Mouse (Mus musculus): ENCODE measurements around the gene Mmp15.

Mmp15 gene

GRCm38 (mm10) chr8:95344668-95345067 is 7.4 kb upstream of the Mmp15 start:
- no peak for DNase-seq

GRCm38 (mm10) chr8:95346643-95347545 is 5.2 kb upstream of the Mmp15 start:
- peak; percentile 87 for DNase-seq

GRCm38 (mm10) chr8:95348356-95348755 is 3.7 kb upstream of the Mmp15 start:
- DNase-seq: no peak

GRCm38 (mm10) chr8:95348811-95349630 is 3.0 kb upstream of the Mmp15 start:
- DNase-seq: peak; percentile 78

- DNase-seq: no peak
Measured at GRCm38 (mm10) chr8:95351461-95351860, 607 bp upstream of the Mmp15 start.

DNA sequence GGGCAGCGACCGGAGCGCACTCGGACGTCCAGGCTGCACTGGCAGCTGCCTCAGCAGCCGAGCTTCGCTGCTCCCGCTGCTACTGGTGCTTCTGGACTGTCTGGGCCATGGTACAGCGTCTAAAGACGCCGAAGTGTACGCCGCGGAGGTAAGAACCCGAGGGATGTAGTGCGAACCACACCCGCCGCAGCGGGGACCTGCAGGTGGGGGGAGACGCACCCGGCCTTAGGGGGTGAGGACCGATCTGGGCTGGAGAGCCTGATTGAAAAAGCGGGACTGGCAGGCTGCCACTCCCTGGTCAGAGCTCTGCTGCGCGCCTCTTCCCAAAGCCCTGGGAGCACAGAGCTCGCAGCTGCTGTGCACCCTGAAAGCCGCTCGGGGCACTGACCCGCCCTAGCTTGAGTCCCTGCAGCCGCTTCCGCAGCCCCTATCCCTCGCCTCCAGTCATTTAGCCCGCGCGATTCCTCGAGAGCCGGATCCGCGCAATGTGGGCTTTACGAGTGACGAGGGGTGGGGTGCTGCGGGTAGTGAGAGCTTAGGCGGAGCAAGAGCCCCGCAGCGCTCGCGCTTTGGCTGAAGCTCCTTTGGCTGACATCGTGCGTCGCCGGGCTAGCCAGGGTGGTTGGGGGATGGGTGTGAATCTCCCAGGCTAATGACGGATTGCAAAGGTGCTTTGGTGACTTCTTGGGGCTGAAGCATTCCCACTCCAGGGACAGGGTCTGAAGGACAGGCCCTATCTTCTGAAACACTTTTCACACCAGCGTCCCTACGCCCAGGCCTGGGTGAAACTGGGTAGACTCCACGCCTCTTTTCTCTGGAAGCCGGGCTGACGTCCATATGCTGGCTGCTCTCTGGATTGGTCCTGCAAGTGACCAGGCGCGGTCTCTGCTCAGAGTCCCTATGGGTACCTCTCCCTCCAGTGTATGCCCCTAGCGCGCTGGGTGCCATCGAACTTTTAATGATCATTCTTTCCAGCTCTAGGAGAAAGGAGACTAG is 1.1 kb downstream of the Mmp15 start:
- peak; percentile 72 for DNase-seq

GRCm38 (mm10) chr8:95354606-95355005 is 2.5 kb downstream of the Mmp15 start:
- no peak for DNase-seq

DNA sequence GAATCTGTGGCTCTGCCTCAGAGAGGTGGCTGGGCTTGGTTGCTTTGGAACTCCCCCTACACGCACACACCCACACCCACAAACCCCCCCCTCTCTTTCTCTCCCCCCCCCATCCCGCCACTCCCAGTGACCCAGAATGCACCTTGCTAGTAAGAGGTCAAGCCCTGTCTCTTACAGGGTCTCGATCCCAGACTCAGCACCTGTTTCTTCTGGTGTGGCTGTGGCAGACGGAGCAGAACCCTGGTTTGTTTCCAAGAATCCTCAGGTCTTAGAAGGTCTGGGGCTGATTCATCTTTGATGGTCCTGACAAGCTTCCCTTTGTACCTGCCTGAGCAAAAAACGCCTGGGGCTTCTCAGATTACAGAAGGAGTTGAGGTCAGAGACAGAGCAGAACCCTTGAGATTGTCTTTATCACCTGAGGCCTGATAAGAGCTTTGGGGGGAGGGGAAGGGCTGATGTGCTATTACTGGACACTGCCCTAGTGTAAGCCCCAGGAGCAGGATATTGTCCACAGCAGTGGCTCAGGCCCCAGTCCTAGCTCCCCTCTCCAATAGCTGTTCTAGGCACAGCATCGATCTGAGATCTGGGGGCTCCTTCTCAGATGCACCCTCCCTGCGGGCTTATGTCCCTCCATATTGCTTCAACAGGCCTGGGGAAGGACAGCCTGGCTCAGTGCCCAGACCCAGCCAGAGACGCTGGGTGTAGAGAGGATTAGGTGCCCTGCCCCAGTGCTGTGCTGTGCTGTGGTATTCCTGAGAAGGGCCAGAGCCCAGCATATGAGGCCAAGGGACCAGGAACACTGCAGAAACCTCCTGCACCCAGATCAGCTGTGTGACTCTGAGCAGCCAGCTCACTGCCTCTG is 6.7 kb downstream of the Mmp15 start:
- DNase-seq: peak; percentile 40

DNA sequence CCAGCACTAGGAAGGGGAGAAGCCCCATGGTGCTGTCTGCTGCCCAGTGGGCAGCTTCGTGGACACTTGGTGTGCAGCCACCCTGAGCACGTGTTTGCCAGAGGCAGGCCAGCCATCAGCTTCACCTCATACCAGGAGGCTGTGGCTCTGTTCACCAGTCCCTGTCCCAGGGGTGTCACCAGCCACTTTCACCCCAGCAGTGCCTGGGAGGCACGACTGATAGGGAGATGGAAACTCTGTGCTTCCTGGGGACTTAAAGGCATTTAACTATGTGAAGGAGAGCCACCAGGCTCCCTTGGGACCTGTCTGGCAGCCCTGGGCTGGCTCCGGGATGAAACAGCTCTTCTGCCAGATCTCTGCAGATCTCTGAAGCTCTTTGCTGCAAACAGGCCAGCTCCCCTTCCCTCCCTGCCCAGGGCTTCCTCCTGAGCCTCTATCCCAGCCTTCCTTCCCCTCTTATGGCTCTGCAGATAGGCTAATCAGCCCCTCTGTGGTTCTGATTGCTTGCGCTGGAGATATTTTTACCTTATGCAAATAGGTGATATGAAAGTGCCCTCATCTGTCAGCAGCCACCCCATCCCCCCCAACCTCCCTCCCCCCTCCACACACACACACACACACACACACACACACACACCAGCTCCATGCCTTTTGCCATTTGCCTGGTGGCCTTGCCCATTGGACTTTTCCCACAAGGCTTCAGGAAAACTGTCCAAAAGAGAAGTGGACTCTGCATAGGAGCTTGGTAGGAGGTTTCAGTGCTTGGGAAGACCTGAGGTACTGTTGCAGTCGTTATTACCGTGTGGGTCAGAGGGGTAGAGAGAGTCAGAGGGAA is 8.3 kb downstream of the Mmp15 start:
- no peak for DNase-seq

DNA sequence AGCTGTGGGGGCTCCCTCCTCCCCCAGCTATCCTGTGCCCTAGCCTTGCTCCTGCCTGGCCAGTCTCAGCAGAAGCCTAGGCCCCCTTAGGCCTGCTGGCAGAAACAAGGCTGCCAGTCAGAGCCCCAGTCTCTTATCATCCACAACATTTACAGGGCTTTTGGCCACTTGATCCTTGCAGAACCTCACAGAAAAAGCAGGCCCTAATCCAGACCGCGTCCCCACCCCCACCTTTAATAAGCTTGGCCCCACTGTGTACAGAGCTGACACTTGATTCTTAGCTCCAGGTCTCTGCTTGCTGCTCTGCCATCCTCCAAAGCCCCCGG is 8.9 kb downstream of the Mmp15 start:
- no peak for DNase-seq

GRCm38 (mm10) chr8:95362272-95362671 is 10.2 kb downstream of the Mmp15 start:
- DNase-seq: no peak

DNA sequence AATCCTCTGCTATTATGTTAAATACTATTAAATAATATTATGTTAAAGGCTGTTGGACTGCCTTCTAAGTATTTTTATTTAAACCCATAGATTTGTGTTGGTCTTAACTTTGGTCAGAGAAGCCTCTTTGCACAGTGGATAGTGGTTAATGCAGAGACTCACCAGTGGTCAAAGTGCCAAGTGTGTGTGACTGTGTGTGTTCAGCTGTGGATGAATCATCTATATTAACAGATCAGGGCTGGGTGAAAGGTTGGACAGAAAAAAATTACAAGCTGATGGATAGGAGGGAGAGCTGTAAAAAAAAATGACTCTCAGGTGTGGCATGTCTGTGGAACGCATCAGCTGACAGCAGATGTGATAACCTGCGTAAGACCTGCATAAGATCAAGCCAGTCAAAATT is 11.8 kb downstream of the Mmp15 start:
- no peak for DNase-seq

DNA sequence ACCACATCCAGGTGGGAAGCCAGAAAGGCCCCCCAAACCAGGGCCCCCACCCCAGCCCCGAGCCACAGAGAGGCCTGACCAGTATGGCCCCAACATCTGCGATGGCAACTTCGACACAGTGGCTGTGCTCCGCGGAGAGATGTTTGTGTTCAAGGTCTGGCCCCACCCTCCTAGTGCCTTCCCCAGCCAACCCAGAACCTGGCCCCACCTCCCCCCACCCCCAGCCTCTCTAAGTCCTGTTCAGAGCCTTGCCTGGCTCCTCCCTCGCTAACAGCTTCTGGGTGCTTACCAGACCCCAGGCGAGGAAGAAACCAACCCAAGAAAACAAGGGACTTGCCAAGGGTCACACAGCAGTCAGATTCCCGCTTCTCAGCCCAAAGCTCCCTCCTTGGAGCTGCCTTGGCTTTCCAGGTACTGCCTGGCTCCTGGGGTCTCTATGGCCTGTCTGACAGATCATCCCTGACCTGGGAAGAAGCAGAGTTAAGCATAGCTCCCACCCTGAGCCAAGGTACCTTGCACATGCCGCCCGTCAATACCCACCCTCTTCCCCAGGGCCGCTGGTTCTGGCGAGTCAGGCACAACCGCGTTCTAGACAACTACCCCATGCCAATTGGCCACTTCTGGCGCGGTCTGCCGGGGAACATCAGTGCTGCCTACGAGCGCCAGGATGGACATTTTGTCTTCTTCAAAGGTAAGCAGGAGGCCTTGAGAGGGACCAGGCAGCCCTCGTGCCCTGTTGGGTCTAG is 17.7 kb downstream of the Mmp15 start:
- DNase-seq: no peak

DNA sequence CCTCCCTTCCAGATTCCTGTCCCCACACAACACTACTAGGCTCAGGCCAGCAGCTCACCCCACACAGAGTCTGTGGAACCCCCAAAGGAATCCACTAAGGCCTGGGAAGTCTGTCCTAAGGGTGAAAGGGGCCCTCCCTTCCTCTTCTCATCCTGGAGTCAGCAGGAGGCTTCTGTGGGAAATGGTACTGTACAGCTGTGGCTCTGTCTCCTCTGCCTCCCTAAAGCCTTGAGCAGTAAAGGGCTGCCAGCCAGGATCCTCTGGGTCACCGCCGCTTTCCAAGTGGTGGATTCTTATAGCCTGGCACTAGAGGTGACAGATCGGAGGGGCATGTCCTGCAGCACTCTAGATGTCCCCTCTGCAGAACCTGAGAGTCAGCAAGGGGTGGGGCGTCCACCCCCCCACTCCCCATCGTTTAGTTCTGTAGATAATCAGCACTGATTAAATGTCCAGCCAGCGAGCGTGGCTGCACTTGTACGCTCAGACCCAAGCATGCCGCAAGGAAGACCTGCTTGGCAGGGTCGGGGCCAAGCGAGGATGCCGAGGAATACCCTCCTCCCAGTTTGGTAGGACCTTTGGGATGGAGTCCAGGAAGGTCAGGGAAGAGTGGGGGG is 21.4 kb downstream of the Mmp15 start:
- no peak for DNase-seq

GRCm38 (mm10) chr8:95374429-95374828 is 22.4 kb downstream of the Mmp15 start:
- no peak for DNase-seq

DNA sequence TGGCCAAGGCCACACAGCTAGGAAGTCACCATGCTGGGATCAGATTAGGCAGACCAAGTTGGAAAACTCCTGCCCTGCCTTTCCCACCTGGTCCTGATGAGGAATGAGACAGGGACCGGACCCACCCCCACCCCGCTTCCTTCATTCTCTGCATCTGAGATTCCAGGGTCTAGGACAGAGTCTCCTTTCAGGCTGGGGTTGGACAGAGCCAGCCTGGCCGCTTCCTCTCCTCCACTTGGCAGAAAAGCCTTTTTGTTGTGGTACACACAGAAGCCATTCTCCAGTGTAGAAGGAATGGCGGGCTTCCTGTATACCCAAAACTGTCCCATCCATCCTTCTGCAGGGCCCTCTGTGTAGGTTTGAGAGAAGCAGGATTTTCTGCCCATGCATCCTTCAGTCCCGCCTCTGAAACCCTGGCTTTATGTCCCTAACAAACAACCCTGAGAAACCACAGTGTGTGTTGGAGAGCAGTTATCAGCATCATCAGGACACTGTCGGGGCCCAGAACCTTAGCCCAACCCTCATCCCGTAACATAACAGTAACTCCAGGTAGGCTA is 23.4 kb downstream of the Mmp15 start:
- no peak for DNase-seq

GRCm38 (mm10) chr8:95376309-95376999 is 24.4 kb downstream of the Mmp15 start:
- DNase-seq: no peak

DNA sequence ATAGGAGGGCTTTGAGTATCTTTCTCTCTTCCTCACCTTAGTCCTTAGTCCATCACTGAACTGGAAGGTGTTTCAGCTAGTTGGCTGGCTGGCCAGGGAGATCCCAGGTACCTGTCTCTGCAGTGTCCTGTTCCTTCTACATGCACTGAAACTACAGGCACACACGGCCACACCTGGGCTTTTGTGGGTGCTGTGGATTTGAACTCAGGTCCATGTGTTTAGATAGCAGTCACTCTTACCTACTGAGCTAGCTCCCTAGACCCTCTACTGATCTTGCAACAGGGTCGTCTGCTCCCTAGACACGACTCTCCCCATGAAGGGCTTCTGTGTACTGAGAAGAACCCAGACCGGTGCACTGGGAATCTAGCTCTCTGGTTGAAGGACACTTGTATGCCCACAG is 25.0 kb downstream of the Mmp15 start:
- DNase-seq: no peak

DNA sequence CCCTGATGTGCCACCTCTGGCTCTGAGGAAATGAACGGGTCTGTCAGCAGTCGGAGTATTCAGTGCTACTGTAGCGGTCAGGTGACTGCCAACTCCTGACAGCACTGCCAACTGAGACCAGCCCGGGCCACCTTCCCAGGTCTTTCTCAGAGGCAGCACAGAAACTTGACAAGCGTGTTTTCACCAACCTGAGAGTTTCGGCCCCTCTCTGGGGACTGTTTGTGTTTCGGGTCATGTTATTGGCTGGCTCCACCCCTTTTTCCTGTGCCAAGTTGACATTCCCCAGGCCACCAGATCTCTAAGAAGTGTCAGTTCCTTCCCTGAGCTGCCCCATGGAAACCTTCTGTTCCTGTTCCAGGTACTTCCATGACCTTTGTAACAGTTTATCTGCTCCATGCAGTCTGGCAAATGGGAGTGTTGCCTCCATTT is 25.8 kb downstream of the Mmp15 start:
- peak; percentile 55 for DNase-seq

All from kidney, postnatal 10 days (tissue).